Mouse (Mus musculus) cerebellum, adult (tissue): ENCODE measurements at regions not wholly inside any gene's neighbourhood (a gene's known extent, or its start where the extent isn't known, plus 50 kb on each side); places are given as distances from the start of the nearest gene placed in this dataset.
"Not testable (repeated sequence)": the region's sequence is repeated elsewhere in the genome, so short reads cannot be mapped to it uniquely, and the experiment has no call there.

Source experiments
- ATAC-seq: cut with Nextera tagmentation; 2 replicates; pipeline ENCODE4 v1.9.2; 2017; ENCODE audit warnings: mild to moderate bottlenecking, moderate library complexity, mixed read lengths; ENCODE audit not compliant: insufficient number of reproducible peaks, low FRiP score, low TSS enrichment

- no peak for ATAC-seq
Observed at GRCm38 (mm10) chr13:46041475-46041874, 76.7 kb upstream of the Atxn1 start.

- no peak for ATAC-seq
Observed at GRCm38 (mm10) chr13:46040062-46040461, 75.3 kb upstream of the Atxn1 start.

- no peak for ATAC-seq
Observed at GRCm38 (mm10) chr13:46038441-46039331, 73.9 kb upstream of the Atxn1 start.

GRCm38 (mm10) chr13:46032281-46032680 lies 67.5 kb upstream of the Atxn1 start:
- no peak for ATAC-seq

GRCm38 (mm10) chr13:46026018-46026417 lies 61.2 kb upstream of the Atxn1 start:
- peak; percentile 71; the same call in 1 of the 2 replicates for ATAC-seq

GRCm38 (mm10) chr13:46023630-46024041 lies 58.8 kb upstream of the Atxn1 start:
- no peak for ATAC-seq

GRCm38 (mm10) chr13:46023187-46023586 lies 58.4 kb upstream of the Atxn1 start:
- no peak for ATAC-seq

GRCm38 (mm10) chr13:46020945-46021835 lies 56.4 kb upstream of the Atxn1 start:
- ATAC-seq, result no peak

GRCm38 (mm10) chr13:46019431-46020166 lies 54.8 kb upstream of the Atxn1 start:
- ATAC-seq, result peak; percentile 74

GRCm38 (mm10) chr13:46018903-46019430 lies 54.2 kb upstream of the Atxn1 start:
- no peak for ATAC-seq

GRCm38 (mm10) chr13:46017742-46018141 lies 52.9 kb upstream of the Atxn1 start:
- ATAC-seq, result no peak

- ATAC-seq, result not testable (repeated sequence)
Observed at GRCm38 (mm10) chr13:46017011-46017410, 52.2 kb upstream of the Atxn1 start.

- ATAC-seq, result no peak
Observed at GRCm38 (mm10) chr13:46015231-46015630, 50.4 kb upstream of the Atxn1 start.

- ATAC-seq, result no peak
Observed at GRCm38 (mm10) chr13:46014637-46015036, 49.8 kb upstream of the Atxn1 start.
